Comparison of ENCODE assay signal across 8 mouse cellular contexts in genomic region chr7:19770375-19770754, GRCm38 (mm10). TPM values are rescaled to one million over a fixed set of nuclear protein-coding genes. Genes with fewer than 3 reads are reported as not detected.
DNase-seq lines count a peak whose midpoint lies in the region; ATAC-seq and TF ChIP-seq lines count a peak whose summit lies in the region.

No protein-coding gene starts in this region.

- H3K4me3 ChIP-seq in ES-E14 (ENCODE audit: insufficient read depth in 1 of 2, low read depth in 1 of 2, low read length in 2 of 2, poor library complexity in 1 of 2, severe bottlenecking in 1 of 2) = peak overlapping the region; percentile 72 to 86
- peak overlapping the region; percentile 54 for H3K4me3 ChIP-seq in hindbrain, embryonic 10.5 days

- peak overlapping the region; percentile 77 for H3K27ac ChIP-seq in ES-E14 (ENCODE audit: insufficient read depth, low read depth, low read length, poor library complexity, severe bottlenecking)
- peak overlapping the region; percentile 83 for H3K27ac ChIP-seq in hindbrain, embryonic 10.5 days

- H3K27me3 ChIP-seq in hindbrain, embryonic 10.5 days (ENCODE audit: insufficient read depth, poor library complexity, severe bottlenecking) = peaks cover 43% of the 10 kb centered on the region

- no peaks in the 10 kb centered on the region for H3K9me3 ChIP-seq in ES-E14 (ENCODE audit: control insufficient read depth, insufficient read depth, low read depth, low read length)
- H3K9me3 ChIP-seq in hindbrain, embryonic 10.5 days = 0 out of 2 replicates have a peak, but pooled peaks cover 3% of the 10 kb centered on the region

- H3K9ac ChIP-seq in ES-E14 (ENCODE audit: insufficient read depth, low read depth, low read length, poor library complexity, severe bottlenecking) = peak overlapping the region; percentile 69

- peaks cover 2 to 17% of the 10 kb centered on the region in 2 experiments; a peak in 2 of 4 replicates for H3K4me1 ChIP-seq in ES-E14 (ENCODE audit: control insufficient read depth in 2 of 2, insufficient read depth in 2 of 2, low read length in 2 of 2, poor library complexity in 1 of 2)
- peaks cover 32% of the 10 kb centered on the region for H3K4me1 ChIP-seq in hindbrain, embryonic 10.5 days (replicated peaks)

- under 1% methylated on average over 28 of the region's 28 CpGs for WGBS in hindbrain, embryonic 10.5 days

- peaks cover 6% of the 10 kb centered on the region; the same call in 1 of the 2 replicates for H3K36me3 ChIP-seq in ES-E14 (ENCODE audit: control insufficient read depth, insufficient read depth, low read length, poor library complexity, severe bottlenecking)
- peaks cover 4% of the 10 kb centered on the region for H3K36me3 ChIP-seq in hindbrain, embryonic 10.5 days

- ATAC-seq in frontal cortex, adult (ENCODE audit: low TSS enrichment) = 0 out of 2 replicates have a peak, but pooled peaks have one; percentile 23
- peak; percentile 74 for ATAC-seq in megakaryocyte progenitor cell, adult 5-6 weeks (replicated peaks; ENCODE audit: poor library complexity)

- DNase-seq in ES-E14 (ENCODE audit: low read depth, low spot score) (no peak), adipocyte (ENCODE audit: low spot score) (no peak)
- peak; percentile 68 to 72 for DNase-seq in adrenal gland, postnatal 4 days (ENCODE audit: low spot score in 2 of 2)
- DNase-seq in hindbrain, embryonic 10.5 days (ENCODE audit: low spot score) = peak; percentile 87
- DNase-seq in layer of hippocampus, postnatal 36 days = peak; percentile 35 to 55
- DNase-seq in right cerebral cortex, postnatal 25 days = peak; percentile 43

- in situ Hi-C loops in ES-E14 (cut with MboI; ENCODE audit: low sequenced_read_pairs in 2 of 2, unreplicated experiment in 2 of 2) = no loop called here

TF ChIP-seq in ES-E14, 5 proteins besides CTCF, POLR2A, EP300 and RAD21:
- no peak for TF ChIP-seq HCFC1 (IDR thresholded peaks at IDR 0.05; ENCODE audit: borderline replicate concordance, insufficient read depth, low read length)

RNA-seq across cellular contexts. Expression of gene Bcam, which starts 0.5 kb away (rescaled TPM):
- 167 and 309 TPM in 2 replicates for total RNA-seq in ES-E14 (2012; rRNA removed)
- 10 to 100 TPM; 59.8 to 84.7 TPM for total RNA-seq in adrenal gland, postnatal 4 days (2021)
- 46.8 and 57.3 TPM in 2 replicates for polyA plus RNA-seq in hindbrain, embryonic 10.5 days (2016; fragmentation: Nextera tagmentation; extraction: Ambion mirVana)
- total RNA-seq in layer of hippocampus, postnatal 36 days (2021) = 1 to 10 TPM; 9.5 to 9.8 TPM
- not detected in 2 replicates for total RNA-seq in megakaryocyte progenitor cell, adult 5-6 weeks (2015)
- total RNA-seq in megakaryocyte progenitor cell, adult 5-6 weeks (2017) = not detected in 2 replicates

RNA-seq across cellular contexts. Expression of gene Nectin2, which starts 20.1 kb away (rescaled TPM):
- total RNA-seq in ES-E14 (2012; rRNA removed) = 241 and 392 TPM in 2 replicates
- total RNA-seq in adrenal gland, postnatal 4 days (2021) = 10 to 100 TPM; 72.0 to 80.6 TPM
- polyA plus RNA-seq in hindbrain, embryonic 10.5 days (2016; fragmentation: Nextera tagmentation; extraction: Ambion mirVana) = 89.0 and 99.8 TPM in 2 replicates
- total RNA-seq in layer of hippocampus, postnatal 36 days (2021) = 1 to 10 TPM; 5.2 to 5.8 TPM
- total RNA-seq in megakaryocyte progenitor cell, adult 5-6 weeks (2015) = 0.95 and 2.2 TPM in 2 replicates
- 0.78 and 1.0 TPM in 2 replicates for total RNA-seq in megakaryocyte progenitor cell, adult 5-6 weeks (2017)

RNA-seq across cellular contexts. Expression of gene Cblc, which starts 26.2 kb away (rescaled TPM):
- total RNA-seq in ES-E14 (2012; rRNA removed) = 3.5 and 6.6 TPM in 2 replicates
- total RNA-seq in adrenal gland, postnatal 4 days (2021) = 1 to 10 TPM in 1 of 2 experiments, under 1 TPM in 1; 0.68 to 1.0 TPM
- polyA plus RNA-seq in hindbrain, embryonic 10.5 days (2016; fragmentation: Nextera tagmentation; extraction: Ambion mirVana) = 1.2 and 1.8 TPM in 2 replicates
- total RNA-seq in layer of hippocampus, postnatal 36 days (2021) = not detected
- not detected in 2 replicates for total RNA-seq in megakaryocyte progenitor cell, adult 5-6 weeks (2015)
- not detected in 2 replicates for total RNA-seq in megakaryocyte progenitor cell, adult 5-6 weeks (2017)

RNA-seq across cellular contexts. Expression of gene Bcl3, which starts 52.2 kb away (rescaled TPM):
- 14.3 and 28.8 TPM in 2 replicates for total RNA-seq in ES-E14 (2012; rRNA removed)
- 10 to 100 TPM in 1 of 2 experiments, 1 to 10 TPM in 1; 9.6 to 11.5 TPM for total RNA-seq in adrenal gland, postnatal 4 days (2021)
- polyA plus RNA-seq in hindbrain, embryonic 10.5 days (2016; fragmentation: Nextera tagmentation; extraction: Ambion mirVana) = 0.60 and 0.78 TPM in 2 replicates
- 1 to 10 TPM in 1 of 2 experiments, under 1 TPM in 1; 0.32 to 1.4 TPM for total RNA-seq in layer of hippocampus, postnatal 36 days (2021)
- total RNA-seq in megakaryocyte progenitor cell, adult 5-6 weeks (2015) = 6.3 and 11.5 TPM in 2 replicates
- 1.6 and 4.6 TPM in 2 replicates for total RNA-seq in megakaryocyte progenitor cell, adult 5-6 weeks (2017)

RNA-seq across cellular contexts. Expression of gene Tomm40, which starts 55.1 kb away (rescaled TPM):
- total RNA-seq in ES-E14 (2012; rRNA removed) = 342 and 366 TPM in 2 replicates
- total RNA-seq in adrenal gland, postnatal 4 days (2021) = 100 to 1,000 TPM; 137 to 139 TPM
- polyA plus RNA-seq in hindbrain, embryonic 10.5 days (2016; fragmentation: Nextera tagmentation; extraction: Ambion mirVana) = 209 and 211 TPM in 2 replicates
- 100 to 1,000 TPM; 110 to 115 TPM for total RNA-seq in layer of hippocampus, postnatal 36 days (2021)
- 61.5 and 62.2 TPM in 2 replicates for total RNA-seq in megakaryocyte progenitor cell, adult 5-6 weeks (2015)
- 42.5 and 50.8 TPM in 2 replicates for total RNA-seq in megakaryocyte progenitor cell, adult 5-6 weeks (2017)

Comparison
In these comparisons a context has a peak if more than half of its experiments do, and no peak if none do; other contexts are left out.
1. DNase-seq: peak in adrenal gland, postnatal 4 days (2 of 2), hindbrain, embryonic 10.5 days (single experiment), layer of hippocampus, postnatal 36 days (2 of 2) and right cerebral cortex, postnatal 25 days (single experiment); none in ES-E14 (single experiment) and adipocyte (single experiment).
2. RNA of gene Bcam, which starts 0.5 kb away (total RNA-seq): 167 to 309 TPM in ES-E14, 59.8 to 84.7 TPM in adrenal gland, postnatal 4 days and 9.5 to 9.8 TPM in layer of hippocampus, postnatal 36 days; not detected in megakaryocyte progenitor cell, adult 5-6 weeks; every median in the first group is over 10 times any median in the second.
3. RNA of gene Nectin2, which starts 20.1 kb away (total RNA-seq): 241 to 392 TPM in ES-E14 and 72.0 to 80.6 TPM in adrenal gland, postnatal 4 days; 5.2 to 5.8 TPM in layer of hippocampus, postnatal 36 days and 0.78 to 2.2 TPM in megakaryocyte progenitor cell, adult 5-6 weeks; every median in the first group is over 10 times any median in the second.